ENCODE assay signal across 9 mouse cellular contexts in the genomic region with DNA sequence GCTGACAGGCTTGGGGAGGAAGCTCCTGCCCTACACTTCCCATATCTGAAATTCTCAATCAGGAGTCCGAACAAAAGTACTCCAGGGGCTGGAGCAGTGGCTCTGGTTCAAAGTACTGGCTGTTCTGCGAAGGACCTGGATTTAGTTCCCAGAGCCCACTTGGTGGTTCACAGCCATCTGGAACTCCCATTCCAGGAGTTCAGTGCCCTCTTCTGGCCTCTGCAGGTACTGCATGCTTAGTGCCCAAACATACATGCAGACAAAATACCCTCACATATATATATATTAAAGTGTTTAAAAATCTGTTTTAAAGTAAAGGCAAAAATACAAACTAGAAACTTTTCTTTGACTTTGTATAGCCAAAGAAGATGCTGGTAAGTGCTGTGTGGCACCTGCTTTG.
DNase-seq lines count a peak whose midpoint lies in the region; ATAC-seq and TF ChIP-seq lines count a peak whose summit lies in the region.
"Had no signal": no experiment of that assay in that cellular context is flagged by ENCODE, and none has a peak within 500 bp of the region (broad histone marks: within the 10 kb centered on the region; RNA-seq: fewer than 3 reads in every experiment).

No protein-coding gene starts in this region.

- no peak for TF ChIP-seq POLR2A in cortical plate, adult 2 months (IDR thresholded peaks at IDR 0.05; ENCODE audit: extremely low read depth, insufficient read depth, low read length)

- ATAC-seq in CD4-positive, CD25-positive, alpha-beta regulatory T cell, adult 4 months, result no peak

- peaks cover 2% of the 10 kb centered on the region; the same call in 1 of the 2 replicates for H3K4me1 ChIP-seq in cortical plate, adult 2 months (ENCODE audit: control insufficient read depth, insufficient read depth, low read length)

- DNase-seq in CD4-positive, CD25-positive, alpha-beta regulatory T cell, adult 2 months (ENCODE audit: low read depth, low spot score), result peak; percentile 63
- no peak for DNase-seq in left cerebral cortex, adult 2 months (ENCODE audit: extremely low spot score in 1 of 2, low spot score in 2 of 2)
- no peak for DNase-seq in left cerebral cortex, postnatal 36 days (ENCODE audit: low spot score in 2 of 2)
- DNase-seq in spleen, postnatal 4 days (ENCODE audit: low spot score in 2 of 2), result peak; percentile 39 to 74
- DNase-seq in left cerebral cortex, postnatal 4 days, result no peak
- no peak for DNase-seq in gastrocnemius, postnatal 14 days

- peak; percentile 57 for TF ChIP-seq CTCF in left cerebral cortex, adult 2 months (IDR thresholded peaks at IDR 0.05)
- TF ChIP-seq CTCF in cortical plate, adult 2 months (IDR thresholded peaks at IDR 0.05; ENCODE audit: extremely low read depth, insufficient read depth, low read length), result 0 out of 2 replicates have a peak, but pooled peaks have one; percentile 19

- H3K4me3 ChIP-seq in left cerebral cortex, adult 2 months, result no peak overlapping the region
- H3K4me3 ChIP-seq in cortical plate, adult 2 months (ENCODE audit: insufficient read depth, low read length), result no peak overlapping the region

- H3K27ac ChIP-seq in left cerebral cortex, adult 2 months, result no peak overlapping the region
- H3K27ac ChIP-seq in cortical plate, adult 2 months (ENCODE audit: insufficient read depth, low read length), result no peak overlapping the region
- H3K27ac ChIP-seq: macrophage had no signal

- intact Hi-C loops in left cerebral cortex, adult 2 months (cut with DNase I), result no loop called here
- intact Hi-C loops in left cerebral cortex, postnatal 36 days (cut with DNase I), result no loop called here
- intact Hi-C loops in left cerebral cortex, postnatal 4 days (cut with DNase I), result no loop called here
- intact Hi-C loops in gastrocnemius, postnatal 14 days (cut with DNase I; ENCODE audit: low total_unique reads), result no loop called here

Comparison
In these comparisons a context has a peak if more than half of its experiments do, and no peak if none do; other contexts are left out.
1. DNase-seq: peak in CD4-positive, CD25-positive, alpha-beta regulatory T cell, adult 2 months (single experiment) and spleen, postnatal 4 days (2 of 2); none in left cerebral cortex, adult 2 months (0 of 2), left cerebral cortex, postnatal 36 days (0 of 2), left cerebral cortex, postnatal 4 days (single experiment) and gastrocnemius, postnatal 14 days (single experiment).